Mouse (Mus musculus) intestine, embryonic 14.5 days (tissue): ENCODE data around the gene Siah3. TPM values are rescaled to one million over a fixed set of nuclear protein-coding genes. Genes with fewer than 3 reads are reported as not detected.

Source experiments
- ATAC-seq: fragments of 200-750 bp; cut with Nextera tagmentation; replicated peaks from 2 replicates; pipeline ENCODE4 v1.8.0; 2017; ENCODE audit warnings: low read depth, moderate number of reproducible peaks, moderate TSS enrichment, moderate library complexity; ENCODE audit not compliant: low FRiP score, low TSS enrichment
- DNase-seq: peaks from one replicate; pipeline ENCODE4 v3.0.0-alpha.2; 2018; ENCODE audit warnings: low spot score
- H3K27ac ChIP-seq: fragments of 300-500 bp; sonication (generic); 2 replicates; pipeline ENCODE4 v1.5.1; 2014; ENCODE audit warnings: low read depth, mild to moderate bottlenecking, control low read depth
- H3K27me3 ChIP-seq: fragments of 300-500 bp; sonication (generic); replicated peaks from 2 replicates; pipeline ENCODE4 v1.6.1; 2014; ENCODE audit warnings: low read length, control low read depth; ENCODE audit not compliant: control insufficient read depth, insufficient read depth
- H3K36me3 ChIP-seq: fragments of 300-500 bp; sonication (generic); 2 replicates; pipeline ENCODE4 v1.6.1; 2014; ENCODE audit warnings: low read length, control low read depth; ENCODE audit not compliant: control insufficient read depth, insufficient read depth
- H3K4me1 ChIP-seq: fragments of 300-500 bp; sonication (generic); replicated peaks from 2 replicates; pipeline ENCODE4 v1.6.1; 2014; ENCODE audit warnings: low read length, control low read depth, mixed read lengths; ENCODE audit not compliant: control insufficient read depth, insufficient read depth
- H3K4me2 ChIP-seq: fragments of 300-500 bp; sonication (generic); 2 replicates; pipeline ENCODE4 v1.6.1; 2014; ENCODE audit warnings: low read length
- H3K4me3 ChIP-seq: fragments of 300-500 bp; sonication (generic); 2 replicates; pipeline ENCODE4 v1.5.1; 2014; ENCODE audit warnings: low read depth, low read length, control low read depth, mixed read lengths
- H3K9ac ChIP-seq: fragments of 300-500 bp; sonication (generic); 2 replicates; pipeline ENCODE4 v1.6.1; 2014; ENCODE audit warnings: mild to moderate bottlenecking, low read length
- H3K9me3 ChIP-seq: fragments of 300-500 bp; sonication (generic); 2 replicates; pipeline ENCODE4 v1.6.1; 2016; ENCODE audit warnings: low read length, control low read depth; ENCODE audit not compliant: control insufficient read depth
- WGBS: fragments of 180-500 bp; shearing (Covaris S2); extraction: QIAGEN DNeasy Blood & Tissue Kit; methylation state at CpG from one replicate; pipeline ENCODE4 v1.1.7; 2014; 5-methylcytosine and 5-hydroxymethylcytosine counted together
- polyA plus RNA-seq: library from polyadenylated mRNA; unstranded; fragments of >200 nt; fragmentation: Nextera tagmentation; extraction: Ambion mirVana; gene quantifications from 2 replicates; pipeline ENCODE4 v1.2.1, GENCODE M21; 2014

Siah3 gene
- polyA plus RNA-seq, 1 experiment from 2014 or later: 0.28 TPM

DNA sequence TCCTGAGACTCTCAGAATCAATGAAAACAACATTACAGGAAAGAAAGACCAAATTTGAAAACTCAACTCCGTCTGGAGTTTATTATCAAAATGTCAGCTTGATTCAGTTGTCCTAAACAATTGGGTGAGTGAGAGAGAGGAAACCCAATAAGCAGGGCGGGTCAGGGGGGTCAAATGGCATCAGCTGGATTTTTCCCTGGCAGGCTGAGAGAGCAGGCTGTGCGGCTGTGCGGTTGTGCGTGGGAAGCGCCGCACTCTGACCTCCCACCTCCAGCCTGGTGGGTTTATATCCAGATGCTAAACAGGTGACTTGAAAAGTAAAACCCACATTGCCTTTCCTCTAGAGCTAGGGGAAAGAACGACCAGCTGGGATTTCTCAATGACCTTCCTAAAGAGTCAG is 85.9 kb downstream of the Siah3 start:
- no peak overlapping the region for H3K27ac ChIP-seq
- H3K4me1 ChIP-seq: 0 out of 2 replicates have a peak, but pooled peaks cover 3% of the 10 kb centered on the region
- H3K4me3 ChIP-seq: no peak overlapping the region
- no peak for DNase-seq
- H3K9ac ChIP-seq: no peak overlapping the region
- 22% methylated on average over 8 of the region's 8 CpGs for WGBS
- ATAC-seq: no peak
- no peaks in the 10 kb centered on the region for H3K27me3 ChIP-seq
- no peaks in the 10 kb centered on the region for H3K36me3 ChIP-seq
- no peaks in the 10 kb centered on the region for H3K9me3 ChIP-seq
- no peak overlapping the region for H3K4me2 ChIP-seq

- no peak overlapping the region for H3K27ac ChIP-seq
- WGBS: 54% methylated on average over 9 of the region's 9 CpGs
- H3K4me2 ChIP-seq: no peak overlapping the region
- no peaks in the 10 kb centered on the region for H3K9me3 ChIP-seq
- H3K9ac ChIP-seq: no peak overlapping the region
- H3K27me3 ChIP-seq: no peaks in the 10 kb centered on the region
- no peak overlapping the region for H3K4me3 ChIP-seq
- no peak for ATAC-seq
- H3K4me1 ChIP-seq: 0 out of 2 replicates have a peak, but pooled peaks cover 3% of the 10 kb centered on the region
- no peaks in the 10 kb centered on the region for H3K36me3 ChIP-seq
- DNase-seq: no peak
These were observed 106.0 kb downstream of the Siah3 start for GRCm38 (mm10) chr14:75561577-75562331.

DNA sequence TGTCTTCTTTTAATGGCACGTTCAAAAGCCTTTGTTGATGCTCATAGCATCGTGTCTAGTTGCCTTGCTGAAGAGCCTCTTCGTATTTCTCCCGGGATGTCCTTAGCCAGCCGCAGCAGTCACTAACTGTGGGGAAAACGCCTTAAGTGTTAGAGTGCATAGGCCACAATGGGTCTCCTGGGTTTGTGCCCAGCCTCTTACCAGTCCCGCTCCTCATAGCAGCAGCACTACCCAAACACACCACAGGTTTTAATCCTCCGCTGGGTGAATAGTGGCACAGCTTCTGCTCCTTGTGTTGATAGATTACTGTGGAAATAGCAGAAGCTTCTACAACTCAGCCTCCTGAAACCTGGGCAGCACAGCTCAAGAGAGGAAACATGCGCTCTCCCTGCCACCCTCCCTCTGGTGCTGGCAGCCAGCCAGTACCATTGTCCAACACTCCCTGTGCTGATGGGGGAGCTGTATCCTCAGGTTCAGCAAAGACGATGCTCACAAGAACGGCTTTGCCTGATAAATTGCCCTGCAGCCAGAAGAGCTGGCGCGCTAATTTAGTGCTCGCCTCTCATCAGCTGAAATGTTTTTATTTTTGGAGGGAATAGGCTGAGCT is 109.9 kb downstream of the Siah3 start:
- Histone ChIP-seq H3K4me1 (no peaks in the 10 kb centered on the region), H3K4me3 (no peak overlapping the region), H3K36me3 (no peaks in the 10 kb centered on the region), H3K9me3 (no peaks in the 10 kb centered on the region), H3K4me2 (no peak overlapping the region), H3K27ac (no peak overlapping the region), H3K9ac (no peak overlapping the region), H3K27me3 (no peaks in the 10 kb centered on the region)
- ATAC-seq: no peak
- no peak for DNase-seq
- 63% methylated on average over 14 of the region's 14 CpGs for WGBS

- no peak overlapping the region for H3K9ac ChIP-seq
- 81% methylated on average over 3 of the region's 3 CpGs for WGBS
- H3K36me3 ChIP-seq: no peaks in the 10 kb centered on the region
- ATAC-seq (no peak), DNase-seq (no peak)
- H3K27me3 ChIP-seq: no peaks in the 10 kb centered on the region
- no peak overlapping the region for H3K27ac ChIP-seq
- H3K4me1 ChIP-seq: no peaks in the 10 kb centered on the region
- no peak overlapping the region for H3K4me3 ChIP-seq
- no peaks in the 10 kb centered on the region for H3K9me3 ChIP-seq
- H3K4me2 ChIP-seq: no peak overlapping the region
These were observed 110.5 kb downstream of the Siah3 start for GRCm38 (mm10) chr14:75566303-75566702.

DNA sequence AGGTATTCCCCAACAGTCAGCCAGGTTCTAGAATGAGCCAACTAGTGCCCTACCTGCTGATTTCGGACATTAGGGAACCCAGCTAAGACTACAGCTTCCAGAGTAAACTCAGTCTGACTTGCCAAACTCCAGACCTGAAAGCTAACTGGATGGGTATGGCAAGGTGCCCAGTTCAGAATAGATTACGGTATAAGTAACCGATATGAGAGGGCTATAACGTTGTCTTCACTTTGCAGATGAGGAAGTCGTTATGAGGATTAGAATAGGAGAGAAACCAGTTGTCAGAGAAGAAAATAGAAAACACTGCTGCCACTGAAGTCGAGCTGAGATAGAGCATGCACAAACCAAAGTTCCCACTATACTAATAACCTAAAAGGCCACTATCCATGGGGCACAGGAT is 123.2 kb downstream of the Siah3 start:
- Histone ChIP-seq H3K4me3 (no peak overlapping the region), H3K36me3 (no peaks in the 10 kb centered on the region), H3K27me3 (no peaks in the 10 kb centered on the region), H3K4me1 (no peaks in the 10 kb centered on the region), H3K9me3 (no peaks in the 10 kb centered on the region), H3K4me2 (no peak overlapping the region), H3K27ac (no peak overlapping the region), H3K9ac (no peak overlapping the region)
- no peak for DNase-seq
- ATAC-seq: no peak
- WGBS: 83% methylated on average over 6 of the region's 6 CpGs

Other genes starting within 250 kb of the Siah3 start
- 1.1 and 1.4 TPM in 2 replicates for gene Cpb2, start 213.7 kb upstream of the Siah3 start, polyA plus RNA-seq
- gene Zc3h13, start 171.6 kb upstream of the Siah3 start, polyA plus RNA-seq: 25.4 and 26.8 TPM in 2 replicates
- not detected in 2 replicates for gene Spert, start 137.1 kb downstream of the Siah3 start, polyA plus RNA-seq
- gene Erich6b, start 186.3 kb downstream of the Siah3 start, polyA plus RNA-seq: not detected in 2 replicates